Mouse (Mus musculus) neural tube, embryonic 13.5 days (tissue): ENCODE results near the gene Lrba. TPM values are rescaled to one million over a fixed set of nuclear protein-coding genes. Genes with fewer than 3 reads are reported as not detected.
A peak's percentile ranks its signal among the peaks of the same experiment; 100 is the strongest.

Source experiments
- ATAC-seq: fragments of 200-750 bp; cut with Nextera tagmentation; 2 replicates; pipeline ENCODE4 v1.8.0; 2017; ENCODE audit warnings: low read depth, mild to moderate bottlenecking, moderate TSS enrichment, moderate library complexity
- H3K27ac ChIP-seq: fragments of 300-500 bp; sonication (generic); replicated peaks from 2 replicates; pipeline ENCODE4 v1.5.1; 2015; ENCODE audit warnings: moderate library complexity, mild to moderate bottlenecking, inconsistent platforms
- H3K27me3 ChIP-seq: fragments of 300-500 bp; sonication (generic); 2 replicates; pipeline ENCODE4 v1.6.1; 2015; ENCODE audit warnings: mild to moderate bottlenecking, inconsistent platforms
- H3K36me3 ChIP-seq: fragments of 300-500 bp; sonication (generic); 2 replicates; pipeline ENCODE4 v1.6.1; 2015; ENCODE audit warnings: mild to moderate bottlenecking, inconsistent platforms
- H3K4me1 ChIP-seq: fragments of 300-500 bp; sonication (generic); replicated peaks from 2 replicates; pipeline ENCODE4 v1.6.1; 2015; ENCODE audit warnings: inconsistent platforms
- H3K4me2 ChIP-seq: fragments of 300-500 bp; sonication (generic); 2 replicates; pipeline ENCODE4 v1.6.1; 2015; ENCODE audit warnings: inconsistent platforms, mild to moderate bottlenecking, moderate library complexity
- H3K4me3 ChIP-seq: fragments of 300-500 bp; sonication (generic); 2 replicates; pipeline ENCODE4 v1.5.1; 2015; ENCODE audit warnings: mild to moderate bottlenecking, inconsistent platforms
- H3K9ac ChIP-seq: fragments of 300-500 bp; sonication (generic); 2 replicates; pipeline ENCODE4 v1.6.1; 2015; ENCODE audit warnings: moderate library complexity, mild to moderate bottlenecking, inconsistent platforms
- H3K9me3 ChIP-seq: fragments of 300-500 bp; sonication (generic); 2 replicates; pipeline ENCODE4 v1.6.1; 2016; ENCODE audit warnings: inconsistent platforms
- whole genome bisulfite sequencing: fragments of 180-500 bp; shearing (Covaris S2); methylation state at CpG from one replicate; pipeline ENCODE4 v1.1.7; 2015; 5-methylcytosine and 5-hydroxymethylcytosine counted together
- polyA plus RNA-seq: library from polyadenylated mRNA; unstranded; fragments of >200 nt; fragmentation: Nextera tagmentation; extraction: Ambion mirVana; gene quantifications from 2 replicates; pipeline ENCODE4 v1.2.1, GENCODE M21; 2015

Lrba gene
- polyA plus RNA-seq, 1 experiment from 2014 or later = 5.9 TPM

- no peak overlapping the region for H3K9ac ChIP-seq
- H3K9me3 ChIP-seq = no peaks in the 10 kb centered on the region
- no peak overlapping the region for H3K27ac ChIP-seq
- H3K4me1 ChIP-seq = no peaks in the 10 kb centered on the region
- no peaks in the 10 kb centered on the region for H3K36me3 ChIP-seq
- no peaks in the 10 kb centered on the region for H3K27me3 ChIP-seq
- 94% methylated on average over 10 of the region's 10 CpGs for WGBS
- H3K4me2 ChIP-seq = no peak overlapping the region
- ATAC-seq = no peak
- no peak overlapping the region for H3K4me3 ChIP-seq
Measured at GRCm38 (mm10) chr3:86210267-86210939, 14.1 kb upstream of the Lrba start.

GRCm38 (mm10) chr3:86210959-86211358 is 13.5 kb upstream of the Lrba start:
- Histone ChIP-seq H3K9me3 (no peaks in the 10 kb centered on the region), H3K36me3 (no peaks in the 10 kb centered on the region), H3K9ac (no peak overlapping the region), H3K27ac (no peak overlapping the region), H3K27me3 (no peaks in the 10 kb centered on the region), H3K4me3 (no peak overlapping the region), H3K4me2 (no peak overlapping the region), H3K4me1 (no peaks in the 10 kb centered on the region)
- WGBS = 89% methylated on average over 3 of the region's 3 CpGs
- no peak for ATAC-seq

GRCm38 (mm10) chr3:86214248-86214647 is 10.2 kb upstream of the Lrba start:
- no peak overlapping the region for H3K4me3 ChIP-seq
- no peaks in the 10 kb centered on the region for H3K36me3 ChIP-seq
- 92% methylated on average over 4 of the region's 4 CpGs for WGBS
- ATAC-seq = no peak
- no peak overlapping the region for H3K27ac ChIP-seq
- no peak overlapping the region for H3K9ac ChIP-seq
- no peaks in the 10 kb centered on the region for H3K9me3 ChIP-seq
- H3K4me1 ChIP-seq = no peaks in the 10 kb centered on the region
- H3K27me3 ChIP-seq = no peaks in the 10 kb centered on the region
- H3K4me2 ChIP-seq = no peak overlapping the region

GRCm38 (mm10) chr3:86223634-86224313 is 706 bp upstream of the Lrba start:
- Histone ChIP-seq H3K9ac (peak overlapping the region; percentile 91), H3K4me3 (peak overlapping the region; percentile 90), H3K27me3 (peaks cover 11% of the 10 kb centered on the region; the same call in 1 of the 2 replicates), H3K36me3 (0 out of 2 replicates have a peak, but pooled peaks cover under 1% of the 10 kb centered on the region), H3K27ac (peak overlapping the region; percentile 96), H3K9me3 (no peaks in the 10 kb centered on the region), H3K4me2 (peak overlapping the region; percentile 82), H3K4me1 (peaks cover 13% of the 10 kb centered on the region)
- WGBS = under 1% methylated on average over 78 of the region's 79 CpGs
- peak; percentile 96 for ATAC-seq

DNA sequence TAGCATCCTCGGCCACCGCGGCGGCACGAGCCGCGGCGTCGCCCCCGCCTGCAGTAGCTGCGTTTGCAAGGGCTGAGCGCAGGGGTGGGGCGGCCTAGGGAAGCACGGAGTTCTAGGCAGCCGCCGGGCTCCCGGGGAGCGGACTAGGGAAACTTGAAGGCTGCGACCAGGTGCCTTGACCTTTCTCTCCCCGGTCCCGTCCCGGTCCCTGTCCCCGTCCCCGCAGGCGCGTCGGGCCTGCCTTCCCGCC is 241 bp upstream of the Lrba start:
- Histone ChIP-seq H3K9me3 (no peaks in the 10 kb centered on the region), H3K36me3 (0 out of 2 replicates have a peak, but pooled peaks cover 5% of the 10 kb centered on the region), H3K4me1 (peaks cover 13% of the 10 kb centered on the region), H3K4me2 (peak overlapping the region; percentile 82), H3K27ac (peak overlapping the region; percentile 96), H3K27me3 (peaks cover 11% of the 10 kb centered on the region; the same call in 1 of the 2 replicates), H3K9ac (peak overlapping the region; percentile 91), H3K4me3 (peak overlapping the region; percentile 90)
- no peak for ATAC-seq
- WGBS = 1% methylated on average over 24 of the region's 28 CpGs

GRCm38 (mm10) chr3:86231532-86232086 is 7.1 kb downstream of the Lrba start:
- Histone ChIP-seq H3K4me1 (no peaks in the 10 kb centered on the region), H3K27ac (no peak overlapping the region), H3K9me3 (no peaks in the 10 kb centered on the region), H3K9ac (no peak overlapping the region), H3K4me2 (no peak overlapping the region), H3K4me3 (no peak overlapping the region), H3K27me3 (no peaks in the 10 kb centered on the region), H3K36me3 (0 out of 2 replicates have a peak, but pooled peaks cover 8% of the 10 kb centered on the region)
- no peak for ATAC-seq
- WGBS = 57% methylated on average over 1 of the region's 1 CpGs

DNA sequence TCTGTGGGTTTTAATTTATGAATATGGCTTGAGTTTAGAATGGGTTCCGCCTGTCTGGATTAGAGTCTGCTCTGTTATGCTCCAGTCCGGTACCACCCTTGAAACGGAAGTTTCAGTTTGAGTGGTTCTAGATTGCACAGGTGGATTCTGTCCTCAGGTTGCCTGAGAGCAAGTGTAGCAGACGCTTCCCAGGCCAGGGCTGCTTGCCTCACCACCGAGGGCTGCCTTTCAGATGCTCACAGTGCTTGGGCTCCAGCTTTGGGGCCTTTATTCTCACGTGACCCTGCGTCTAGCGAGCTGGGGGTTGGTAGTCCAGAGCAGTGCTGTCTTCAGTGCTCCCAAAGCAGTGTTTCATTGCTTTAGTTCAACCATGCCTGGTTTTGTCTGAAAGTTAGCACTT is 22.7 kb downstream of the Lrba start:
- Histone ChIP-seq H3K9ac (no peak overlapping the region), H3K4me2 (no peak overlapping the region), H3K36me3 (no peaks in the 10 kb centered on the region), H3K9me3 (no peaks in the 10 kb centered on the region), H3K4me1 (no peaks in the 10 kb centered on the region), H3K4me3 (no peak overlapping the region), H3K27me3 (no peaks in the 10 kb centered on the region), H3K27ac (no peak overlapping the region)
- 71% methylated on average over 8 of the region's 8 CpGs for WGBS
- ATAC-seq = no peak

DNA sequence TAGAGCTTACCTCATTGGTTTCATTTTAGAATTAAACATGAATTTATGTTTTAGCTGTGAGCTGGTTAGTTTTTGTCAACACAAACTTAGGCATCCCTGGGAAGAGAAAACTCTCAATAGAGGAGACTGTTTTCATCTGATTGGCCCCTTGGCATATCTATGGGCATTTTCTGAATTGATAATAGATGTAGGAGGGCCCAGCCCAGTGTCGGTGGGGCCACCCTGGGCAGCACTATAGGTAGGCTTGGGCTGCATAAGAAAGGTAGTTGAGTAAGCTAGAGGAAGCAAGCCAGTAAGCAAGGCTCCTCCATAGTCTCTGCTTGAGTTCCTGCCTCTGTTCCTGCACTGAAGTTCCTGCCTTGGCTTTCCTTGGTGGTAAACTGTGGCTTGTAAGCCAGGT is 26.7 kb downstream of the Lrba start:
- ATAC-seq = no peak
- Histone ChIP-seq H3K9me3 (no peaks in the 10 kb centered on the region), H3K36me3 (no peaks in the 10 kb centered on the region), H3K27me3 (no peaks in the 10 kb centered on the region), H3K4me1 (no peaks in the 10 kb centered on the region), H3K27ac (no peak overlapping the region), H3K4me3 (no peak overlapping the region), H3K9ac (no peak overlapping the region), H3K4me2 (no peak overlapping the region)
- 85% methylated on average over 1 of the region's 1 CpGs for WGBS

GRCm38 (mm10) chr3:86252588-86252987 is 28.1 kb downstream of the Lrba start:
- H3K27me3 ChIP-seq = no peaks in the 10 kb centered on the region
- H3K4me3 ChIP-seq = no peak overlapping the region
- no peak overlapping the region for H3K27ac ChIP-seq
- H3K4me1 ChIP-seq = no peaks in the 10 kb centered on the region
- no peak overlapping the region for H3K4me2 ChIP-seq
- no peaks in the 10 kb centered on the region for H3K36me3 ChIP-seq
- no peaks in the 10 kb centered on the region for H3K9me3 ChIP-seq
- ATAC-seq = no peak
- H3K9ac ChIP-seq = no peak overlapping the region

- no peak overlapping the region for H3K4me3 ChIP-seq
- H3K27me3 ChIP-seq = no peaks in the 10 kb centered on the region
- H3K36me3 ChIP-seq = no peaks in the 10 kb centered on the region
- ATAC-seq = no peak
- no peak overlapping the region for H3K27ac ChIP-seq
- H3K9ac ChIP-seq = no peak overlapping the region
- H3K9me3 ChIP-seq = no peaks in the 10 kb centered on the region
- no peaks in the 10 kb centered on the region for H3K4me1 ChIP-seq
- no peak overlapping the region for H3K4me2 ChIP-seq
- 84% methylated on average over 3 of the region's 3 CpGs for WGBS
Measured at GRCm38 (mm10) chr3:86253071-86253470, 28.6 kb downstream of the Lrba start.

DNA sequence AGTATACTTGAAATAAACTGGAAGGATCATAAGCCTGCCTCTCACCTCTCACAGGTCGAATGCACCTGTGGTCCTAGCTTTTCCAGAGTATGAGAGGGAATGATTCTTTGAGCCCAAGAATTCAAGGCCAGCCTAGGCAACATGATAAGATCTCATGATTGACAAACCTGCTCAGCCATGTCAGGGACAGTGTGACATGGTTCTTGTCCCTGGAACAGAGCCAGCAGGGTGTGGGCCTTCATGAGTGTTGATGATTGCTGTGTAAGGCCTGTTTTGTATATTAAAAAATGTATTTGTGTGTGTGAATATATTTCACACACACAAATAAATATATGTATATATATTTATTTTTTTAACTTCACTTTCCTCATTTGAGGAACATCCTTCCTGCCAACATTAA is 29.3 kb downstream of the Lrba start:
- no peaks in the 10 kb centered on the region for H3K4me1 ChIP-seq
- H3K36me3 ChIP-seq = no peaks in the 10 kb centered on the region
- no peak for ATAC-seq
- no peak overlapping the region for H3K9ac ChIP-seq
- no peak overlapping the region for H3K4me3 ChIP-seq
- no peaks in the 10 kb centered on the region for H3K9me3 ChIP-seq
- H3K4me2 ChIP-seq = no peak overlapping the region
- H3K27ac ChIP-seq = no peak overlapping the region
- WGBS = 81% methylated on average over 1 of the region's 1 CpGs
- no peaks in the 10 kb centered on the region for H3K27me3 ChIP-seq

DNA sequence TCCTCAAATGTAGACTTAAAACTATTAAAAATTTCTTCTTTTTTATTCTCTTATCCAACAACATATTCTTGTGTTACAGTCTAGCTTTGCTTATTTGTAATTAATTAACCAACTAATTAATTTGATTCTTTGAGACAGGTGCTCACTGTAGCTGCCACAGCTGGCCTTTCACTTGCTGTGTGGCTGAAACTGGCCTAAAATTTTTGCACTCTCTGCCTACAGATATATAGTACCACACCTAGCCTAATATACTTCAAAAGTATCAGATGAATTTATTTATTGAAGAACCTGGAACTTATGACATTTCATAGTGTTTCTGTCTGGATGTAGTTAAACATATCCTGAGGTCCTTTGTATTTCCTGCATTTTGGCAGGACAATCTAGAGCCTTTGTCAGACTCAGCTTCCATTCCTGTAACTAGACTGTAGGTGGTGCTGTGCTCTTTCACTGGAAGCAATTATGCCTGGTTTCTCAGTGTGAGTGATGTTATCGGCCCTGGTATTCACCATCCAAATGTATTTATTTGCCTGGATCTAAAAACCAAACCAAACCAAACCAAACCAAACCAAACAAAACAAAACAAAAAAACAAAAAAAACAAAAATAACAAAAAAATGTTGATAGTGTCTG is 43.7 kb downstream of the Lrba start:
- no peak overlapping the region for H3K9ac ChIP-seq
- no peak overlapping the region for H3K4me3 ChIP-seq
- no peaks in the 10 kb centered on the region for H3K9me3 ChIP-seq
- WGBS = 6% methylated on average over 1 of the region's 1 CpGs
- no peaks in the 10 kb centered on the region for H3K4me1 ChIP-seq
- no peak overlapping the region for H3K4me2 ChIP-seq
- no peaks in the 10 kb centered on the region for H3K36me3 ChIP-seq
- ATAC-seq = peak; percentile 72; the same call in 1 of the 2 replicates
- no peaks in the 10 kb centered on the region for H3K27me3 ChIP-seq
- H3K27ac ChIP-seq = no peak overlapping the region
